Mouse (Mus musculus) monocyte, adult 5-6 weeks (primary cell): Measurements from ENCODE around the gene Astn2. TPM values are rescaled to one million over a fixed set of nuclear protein-coding genes. Genes with fewer than 3 reads are reported as not detected.

Experiments
- ATAC-seq: fragments of 153-309, 156-312 bp; replicated peaks from 2 replicates; pipeline ENCODE4 v1.8.0; 2017; ENCODE audit warnings: mild to moderate bottlenecking; ENCODE audit not compliant: low TSS enrichment, insufficient number of reproducible peaks, severe bottlenecking, poor library complexity, low FRiP score
- total RNA-seq: library from RNA; stranded (forward); fragments of 200-1000, 200-491, 200-594 nt; gene quantifications from 3 replicates; pipeline ENCODE4 v1.2.3, GENCODE M21; 2017

The Astn2 gene
- not detected in 3 replicates for total RNA-seq

DNA sequence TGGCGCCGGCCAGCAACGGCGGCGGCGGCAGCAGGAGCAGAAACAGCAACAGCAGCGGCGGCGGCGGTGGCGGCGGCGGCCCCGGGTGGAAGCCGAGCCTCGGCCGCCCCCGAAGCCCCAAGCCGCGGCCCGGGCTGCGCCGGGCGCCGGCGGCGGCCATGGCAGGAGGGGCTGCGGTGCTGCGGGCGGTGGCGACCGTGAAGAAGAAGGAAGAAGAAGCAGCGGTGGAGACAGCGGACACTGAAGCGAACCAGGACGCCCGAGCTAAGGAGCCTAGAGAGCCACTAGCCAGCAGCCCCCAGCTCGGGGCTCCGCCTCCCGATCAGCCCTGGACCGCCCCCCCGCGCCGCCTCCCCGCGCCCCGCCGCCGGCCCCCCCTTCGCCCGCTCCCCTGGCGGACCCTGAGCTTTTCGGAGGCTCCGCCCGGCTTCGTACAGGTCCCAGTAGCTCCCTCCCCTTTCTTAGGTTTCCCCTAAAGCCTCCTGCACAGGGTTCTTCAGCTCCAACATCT is at the start of gene Astn2:
TSS of gene Astn2 (minus strand) at position 411 of the 511 bp plus-strand sequence.
- no peak for ATAC-seq

DNA sequence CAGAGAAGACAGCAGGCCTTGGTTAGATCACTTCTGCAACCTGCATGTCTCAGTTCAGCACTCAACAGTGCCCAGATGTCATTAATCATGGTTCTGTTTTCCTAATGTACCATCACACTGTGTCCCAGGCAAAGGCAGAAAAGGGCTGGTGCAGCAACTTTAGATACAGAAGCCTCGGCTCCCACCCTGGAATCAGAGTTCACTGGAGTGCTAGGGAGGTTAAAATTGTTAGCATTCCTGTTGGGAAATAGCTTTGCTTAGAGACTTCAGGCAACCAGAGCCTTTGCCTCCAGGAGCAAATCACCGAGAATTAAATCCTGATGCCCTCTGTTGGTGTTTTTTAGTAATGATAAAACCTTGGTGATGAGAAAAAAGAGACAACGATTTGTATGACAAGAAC is 45.7 kb upstream of the Astn2 start:
- ATAC-seq = no peak

DNA sequence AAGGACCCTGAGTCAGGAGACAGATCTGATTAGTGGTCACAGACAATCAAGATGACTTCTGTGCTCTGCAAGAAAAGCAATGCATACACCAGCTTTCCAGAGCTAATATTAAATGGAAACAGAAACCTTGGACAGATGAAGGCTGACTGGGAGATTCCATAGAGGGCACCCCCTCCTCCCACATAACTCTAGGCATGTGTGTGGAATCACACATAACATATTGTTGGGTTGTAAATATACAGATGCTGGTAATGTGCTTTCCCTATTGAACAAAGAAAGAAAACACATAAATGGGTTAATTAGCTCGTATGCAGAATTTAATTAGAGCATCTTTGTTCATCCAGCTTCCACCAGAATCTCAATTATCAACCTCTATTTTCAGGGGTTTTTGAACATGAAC is 26.8 kb upstream of the Astn2 start:
- no peak for ATAC-seq

DNA sequence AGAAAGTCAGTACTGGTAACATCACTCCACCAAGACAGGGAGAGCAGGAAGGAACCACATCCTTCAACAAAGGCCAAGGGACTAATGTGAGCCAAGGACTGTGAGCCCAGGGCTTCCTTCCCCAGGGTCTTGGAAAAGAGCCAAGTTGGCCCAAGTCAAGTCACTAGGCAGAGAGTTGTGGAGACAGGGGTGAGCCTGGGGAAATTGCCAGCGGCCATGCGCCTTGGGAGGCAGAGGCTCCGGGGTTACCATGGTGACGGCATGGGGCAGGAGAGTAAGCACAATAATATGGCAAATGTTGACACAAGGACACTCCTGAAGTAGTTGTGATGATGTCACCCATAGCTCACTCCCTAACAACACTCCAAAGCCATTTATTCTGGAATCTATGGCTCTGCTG is 21.4 kb upstream of the Astn2 start:
- no peak for ATAC-seq

DNA sequence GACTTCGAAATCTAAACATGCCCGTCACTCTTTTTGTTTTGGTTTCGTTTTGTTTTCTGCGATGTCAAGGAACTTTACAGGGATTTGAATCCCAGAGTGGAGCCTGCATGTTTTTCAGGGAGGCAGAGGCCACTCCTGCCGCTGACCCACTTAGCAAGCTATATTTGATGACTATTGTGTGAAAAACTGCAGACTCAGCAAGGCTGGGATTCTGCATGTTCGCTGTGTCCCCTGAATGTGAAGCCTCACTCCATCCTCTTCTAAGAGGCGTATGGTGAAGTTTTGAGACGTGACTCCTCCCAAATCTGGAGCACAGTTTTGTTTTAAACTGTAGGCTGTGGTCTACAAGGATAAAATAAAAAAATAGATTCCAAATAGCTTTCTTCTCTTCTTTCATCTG is 10.4 kb upstream of the Astn2 start:
- ATAC-seq = no peak

DNA sequence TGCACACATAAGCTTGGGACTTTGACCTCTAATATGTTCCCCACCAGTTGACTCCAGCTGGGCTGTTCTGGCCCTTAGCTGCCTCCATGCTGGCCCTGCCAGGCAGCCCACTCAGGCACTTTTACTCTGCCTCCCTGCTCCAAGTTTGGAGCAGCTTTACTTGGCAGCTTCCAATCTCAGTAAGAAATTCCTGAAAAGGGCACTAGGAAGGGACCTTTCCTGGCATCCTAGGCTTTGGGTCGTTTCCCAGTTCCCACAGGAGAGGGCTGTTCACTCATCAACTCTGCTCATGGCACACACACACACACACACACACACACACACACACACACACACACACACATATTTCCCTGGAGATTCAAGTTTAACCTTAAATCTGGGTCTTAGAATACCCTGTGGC is 675 bp upstream of the Astn2 start:
- ATAC-seq = no peak

DNA sequence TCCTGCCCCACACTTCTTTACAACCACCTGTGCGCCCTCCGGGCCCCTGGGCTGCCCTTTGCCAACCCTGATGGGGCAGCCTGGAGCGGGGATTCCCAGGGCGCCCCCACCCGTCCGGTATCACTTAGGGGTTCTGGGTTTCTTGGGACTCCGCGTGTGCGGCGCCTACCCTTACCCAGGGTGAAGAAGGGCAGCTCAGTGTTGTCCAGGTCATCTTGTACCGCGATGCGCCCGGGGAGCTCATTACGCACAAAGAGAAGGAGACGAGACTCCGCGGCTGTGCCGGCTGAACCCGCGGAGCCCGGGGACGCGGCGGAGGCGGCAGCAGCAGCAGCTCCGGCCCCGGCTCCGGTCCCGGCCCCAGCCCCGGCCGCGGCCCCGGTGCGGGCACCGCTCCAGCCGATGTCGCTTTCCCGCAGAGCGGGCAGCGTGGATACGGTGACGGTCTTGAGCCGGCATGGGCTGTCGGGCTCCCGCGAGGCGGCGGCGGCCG is 657 bp downstream of the Astn2 start:
- ATAC-seq = no peak

DNA sequence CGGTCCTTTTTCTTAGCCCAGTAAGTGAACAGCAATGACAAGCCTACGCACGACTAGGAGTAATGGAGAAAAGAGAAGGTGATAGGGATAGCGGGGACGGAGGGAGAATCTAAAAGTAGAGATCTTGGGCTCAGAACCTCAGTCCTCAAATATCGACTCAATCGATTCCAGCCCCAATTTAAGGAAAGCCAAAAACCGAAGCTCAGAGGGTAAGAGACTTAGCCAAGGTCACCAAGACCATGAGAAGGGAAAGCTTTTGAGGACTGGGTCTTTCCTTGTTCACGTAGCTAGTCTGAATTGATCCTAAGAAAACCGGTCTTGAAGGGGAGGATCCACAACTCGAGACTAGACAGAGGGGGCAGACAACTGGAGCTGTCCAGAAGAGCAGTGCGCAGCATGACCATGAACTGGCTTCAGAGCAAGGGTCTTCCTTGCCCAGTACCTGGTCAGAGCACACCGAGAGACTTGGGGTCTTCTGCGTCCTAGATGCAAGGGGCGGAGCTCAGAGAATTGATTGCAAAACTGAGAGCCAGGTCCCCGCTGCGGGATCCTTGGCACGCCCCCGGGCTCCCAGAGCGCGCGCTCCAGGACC is 1.2 kb downstream of the Astn2 start:
- ATAC-seq = no peak

DNA sequence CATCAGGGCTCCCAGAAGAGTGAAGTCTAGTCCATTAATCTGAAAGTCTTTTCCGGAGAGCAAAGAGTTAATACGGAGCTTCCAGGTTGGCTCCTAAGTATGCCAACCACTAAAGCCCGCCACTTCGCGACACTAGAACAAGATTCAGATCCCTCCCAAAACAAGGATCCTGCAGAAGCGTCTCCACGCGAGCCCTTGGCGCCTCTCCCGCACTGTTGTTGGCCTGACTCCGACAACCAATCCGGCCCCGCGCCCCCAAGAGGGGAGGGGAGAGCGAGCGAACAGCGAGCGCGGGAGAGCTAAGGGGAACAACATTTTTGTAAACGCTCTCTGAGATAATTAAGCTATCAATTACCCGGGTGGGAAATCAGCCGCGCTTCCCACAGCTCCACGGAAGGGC is 1.8 kb downstream of the Astn2 start:
- ATAC-seq = no peak

DNA sequence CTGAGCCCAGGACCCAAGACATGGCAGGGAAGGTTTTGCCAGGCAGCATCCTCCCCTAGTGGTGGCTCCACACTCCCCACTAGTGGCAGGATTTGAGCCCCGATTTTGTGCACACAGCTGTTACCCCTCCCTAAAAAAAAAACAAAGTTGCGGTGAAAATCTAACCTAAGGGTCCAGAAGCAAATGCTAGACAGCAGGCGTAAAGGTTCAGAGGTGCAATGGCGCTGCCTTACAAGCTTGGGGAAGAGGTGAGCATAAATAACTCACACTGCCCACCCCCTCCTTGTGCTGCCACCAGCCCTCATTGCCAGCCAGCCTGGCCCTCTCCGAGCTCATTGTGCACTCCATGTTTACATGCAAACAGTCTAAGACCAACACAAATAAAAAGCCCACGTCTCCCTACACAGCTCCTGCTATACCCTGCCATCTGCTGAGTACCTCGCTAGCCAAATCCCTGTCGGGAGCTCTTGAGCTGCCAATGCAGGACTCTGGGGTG is 3.2 kb downstream of the Astn2 start:
- ATAC-seq = no peak

DNA sequence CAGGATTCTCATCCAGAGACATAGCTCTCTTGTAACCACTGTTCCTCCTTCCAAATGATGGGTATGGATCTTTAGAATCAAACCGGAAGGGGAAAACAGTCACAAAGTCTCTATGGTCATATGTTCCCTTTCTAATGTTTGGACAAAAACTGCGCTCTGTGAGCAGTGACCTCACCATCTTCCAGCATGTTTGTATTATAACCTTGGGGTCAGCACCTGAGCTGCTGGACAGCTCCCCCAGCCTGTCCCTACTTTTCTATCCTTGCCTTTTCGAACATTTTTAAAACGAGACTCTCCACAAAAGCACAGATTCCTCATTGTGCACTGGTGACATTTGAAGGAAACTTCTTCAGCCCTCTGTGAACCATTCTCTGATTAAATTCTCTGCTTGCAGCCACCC is 5.3 kb downstream of the Astn2 start:
- no peak for ATAC-seq

DNA sequence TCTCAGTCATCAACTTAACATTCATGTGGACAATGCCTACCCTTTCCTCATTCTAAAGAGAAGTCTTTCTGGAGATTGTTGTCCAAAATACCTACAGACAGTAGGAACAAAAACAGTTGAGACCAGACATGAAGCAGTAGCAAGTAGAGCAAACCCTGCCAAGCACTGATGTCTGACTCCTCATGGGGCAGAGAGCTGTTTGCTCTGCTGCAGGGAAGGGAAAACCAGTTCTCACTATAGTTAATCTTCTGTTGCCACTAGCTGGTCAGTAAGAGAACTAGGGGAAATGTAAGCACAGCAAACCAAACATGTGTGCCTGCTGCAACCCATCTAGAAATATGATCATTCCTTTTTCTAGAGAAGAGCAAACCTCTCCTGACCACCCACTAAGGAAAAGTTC is 7.2 kb downstream of the Astn2 start:
- ATAC-seq = no peak

DNA sequence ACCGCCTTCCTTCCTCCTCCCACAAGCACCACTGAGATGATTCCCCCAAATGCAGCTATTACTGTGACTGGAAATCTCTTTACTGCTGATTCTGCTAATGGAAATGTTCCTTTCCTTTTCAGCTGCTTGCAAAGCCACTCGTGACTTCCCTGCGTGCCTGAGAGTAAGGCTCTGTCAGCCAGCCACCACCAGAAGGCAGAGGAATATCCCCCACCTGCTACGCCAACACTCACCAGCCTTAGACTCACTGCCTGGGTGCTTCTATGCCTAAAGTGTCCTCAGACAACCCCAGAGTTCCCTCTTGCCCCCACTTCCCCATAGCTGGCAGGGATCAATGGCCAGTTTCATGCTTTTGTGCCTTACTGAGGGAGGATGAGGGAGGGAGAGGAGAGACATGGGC is 11.1 kb downstream of the Astn2 start:
- ATAC-seq = no peak

DNA sequence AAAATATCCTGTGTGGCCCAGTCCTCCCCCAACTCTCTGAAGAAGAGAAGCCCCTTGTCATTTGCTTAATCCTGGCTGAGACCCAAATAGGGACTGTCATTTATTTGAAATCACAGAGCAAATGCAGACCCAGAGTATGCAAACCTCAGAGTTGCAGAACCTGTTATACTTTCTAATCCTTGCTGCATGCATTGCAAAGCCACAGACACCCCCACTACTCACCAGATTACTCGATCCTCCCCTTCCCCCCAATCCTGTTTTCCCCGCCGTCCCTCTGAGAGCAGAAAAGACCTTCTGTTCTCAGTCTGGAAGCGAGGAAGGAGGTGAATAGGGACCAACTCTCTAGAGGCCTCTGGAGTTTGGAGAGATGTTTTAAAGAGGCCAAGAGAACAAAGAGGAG is 13.9 kb downstream of the Astn2 start:
- no peak for ATAC-seq

DNA sequence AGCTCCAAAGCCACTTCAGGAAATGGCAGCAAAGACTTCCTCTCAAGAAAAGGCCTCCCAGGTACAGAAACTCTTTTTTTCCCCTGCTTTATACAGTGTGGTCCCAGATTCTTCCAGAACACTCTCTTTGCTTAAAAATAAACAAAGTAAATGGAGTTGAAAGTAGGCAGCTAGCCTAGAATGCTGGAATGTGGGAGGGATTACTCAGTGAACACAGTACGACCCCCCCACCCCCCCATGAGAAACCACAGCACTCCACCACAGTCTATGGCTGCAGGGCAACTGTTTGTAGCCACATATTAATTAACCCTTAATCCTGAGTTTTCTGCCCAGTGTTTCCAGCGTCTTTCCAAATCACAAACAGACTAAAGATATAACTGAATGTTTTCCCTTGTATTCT is 25.8 kb downstream of the Astn2 start:
- no peak for ATAC-seq

DNA sequence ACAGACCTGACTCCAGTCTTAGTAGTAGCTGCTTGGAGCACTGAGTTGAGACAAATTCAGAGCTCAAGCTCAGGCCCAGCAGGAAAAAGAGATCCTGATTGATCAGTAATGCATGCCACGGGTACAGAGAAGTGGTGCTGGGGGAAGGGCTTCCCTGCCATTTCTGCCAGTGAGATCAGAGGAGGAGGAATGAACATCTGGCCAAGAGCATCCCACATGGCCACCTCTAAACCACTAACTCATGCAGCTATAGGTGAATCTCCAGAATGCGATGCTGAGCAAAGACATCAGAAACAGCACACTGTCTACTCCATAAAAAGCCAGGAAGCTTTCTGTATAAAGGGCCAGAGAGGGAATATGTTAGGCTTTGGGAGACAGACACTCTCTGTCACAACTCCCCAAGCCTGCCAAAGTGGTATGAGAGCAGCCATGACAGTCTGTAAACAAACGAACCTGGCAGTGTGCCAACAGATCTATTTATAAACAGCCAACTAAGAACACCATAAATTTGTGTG is 33.8 kb downstream of the Astn2 start:
- no peak for ATAC-seq

DNA sequence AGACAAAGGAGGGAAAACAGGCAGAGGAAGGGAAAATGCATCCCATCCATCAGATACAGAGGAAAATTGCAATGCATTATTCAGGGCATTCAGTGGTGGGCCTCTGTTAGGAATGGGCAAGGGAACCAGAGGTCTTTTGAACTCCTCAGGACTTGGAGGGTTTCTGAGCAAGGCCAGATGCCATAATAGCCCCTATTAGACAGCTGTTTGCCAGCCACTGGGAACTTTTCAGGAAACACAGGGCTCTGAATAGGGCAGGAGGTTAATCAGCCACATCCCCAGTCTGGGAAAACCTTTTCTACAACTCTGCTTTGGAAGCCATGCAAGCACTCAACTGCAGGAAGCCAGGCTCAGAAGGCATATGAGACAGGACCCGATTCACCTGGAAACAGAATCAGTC is 38.9 kb downstream of the Astn2 start:
- ATAC-seq = no peak

DNA sequence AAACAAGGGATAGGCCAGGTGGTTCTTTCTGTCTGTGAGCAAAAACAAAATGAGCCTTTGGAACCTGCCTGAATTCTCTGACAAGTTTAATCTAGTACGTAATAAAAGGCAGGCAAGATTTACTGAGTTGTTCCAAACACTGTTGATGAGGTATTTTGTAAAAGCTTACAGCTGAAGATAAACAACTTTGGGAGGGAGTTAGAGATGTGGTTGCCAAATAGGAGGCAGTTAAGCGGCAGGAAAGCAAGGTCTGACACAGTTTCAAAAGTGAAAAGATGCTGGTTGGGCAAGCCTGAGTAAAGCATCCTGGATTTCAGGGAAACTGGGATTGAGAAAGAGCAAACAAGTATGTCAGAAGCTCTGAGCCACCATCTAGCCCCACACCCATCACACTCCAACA is 59.8 kb downstream of the Astn2 start:
- no peak for ATAC-seq

DNA sequence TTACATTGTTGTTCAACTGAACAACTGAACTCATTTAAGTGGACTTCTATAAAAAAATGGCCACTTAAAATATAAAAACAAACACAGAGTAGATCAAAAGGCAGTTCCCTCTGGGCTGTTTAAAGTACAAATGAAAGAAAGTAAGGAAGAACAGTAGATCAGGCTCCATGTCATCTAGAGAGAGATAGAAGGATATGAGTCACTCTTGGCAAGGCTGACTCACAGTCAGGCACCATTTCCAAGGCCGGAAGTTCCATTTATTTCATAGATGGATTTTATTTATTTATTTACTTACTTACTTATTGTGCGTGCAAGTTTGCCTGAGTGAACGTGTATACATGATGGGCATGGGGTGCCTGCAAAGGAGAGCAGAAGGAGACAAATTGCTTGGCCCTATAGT is 67.0 kb downstream of the Astn2 start:
- no peak for ATAC-seq

DNA sequence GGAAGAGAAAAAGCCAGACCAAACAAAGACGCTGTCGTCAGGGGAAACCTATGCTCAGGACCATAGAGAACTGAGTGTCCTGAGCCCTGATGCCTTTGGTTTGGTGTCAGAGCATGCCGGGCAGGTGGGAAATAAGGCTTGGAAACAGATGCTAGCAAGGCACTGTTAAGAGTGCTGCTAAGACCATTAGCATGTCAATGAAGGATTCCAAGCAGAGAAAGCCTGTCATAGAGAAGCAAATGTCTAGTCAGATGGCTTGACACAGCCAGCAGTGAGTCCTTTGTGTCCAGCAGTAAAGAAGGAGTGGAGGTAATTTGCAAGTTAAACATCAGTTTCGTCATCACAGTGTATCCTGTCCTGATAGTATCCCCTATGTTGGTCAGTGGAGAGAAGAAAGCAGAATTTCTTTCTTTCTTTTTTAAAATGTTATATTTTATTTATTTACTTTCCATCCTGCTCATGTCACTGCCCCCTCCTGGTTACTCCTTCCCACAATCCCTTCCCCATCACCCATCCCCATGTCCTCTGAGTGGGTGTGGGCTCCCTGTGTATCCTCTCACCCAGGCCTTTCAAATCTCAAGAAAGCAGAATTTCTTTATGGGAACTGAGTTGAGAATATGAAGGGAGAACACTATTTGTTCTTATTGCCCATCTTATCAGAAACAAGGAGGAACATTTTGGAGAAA is 73.7 kb downstream of the Astn2 start:
- ATAC-seq = no peak
